Mouse (Mus musculus) neural tube, embryonic 11.5 days (tissue): ENCODE data around the gene Atf3. TPM values are rescaled to one million over a fixed set of nuclear protein-coding genes. Genes with fewer than 3 reads are reported as not detected.

Experiments
- polyA plus RNA-seq: library from polyadenylated mRNA; unstranded; fragments of >200 nt; fragmentation: Nextera tagmentation; extraction: Ambion mirVana; gene quantifications from 2 replicates; pipeline ENCODE4 v1.2.1, GENCODE M21; 2014

Atf3 gene
- polyA plus RNA-seq, 1 experiment from 2014 or later: 3.2 TPM

Other genes starting within 250 kb of the Atf3 start
- gene Vash2, start 238.7 kb downstream of the Atf3 start, polyA plus RNA-seq: 78.6 and 79.3 TPM in 2 replicates
- 10.7 and 11.2 TPM in 2 replicates for gene Flvcr1, start 191.9 kb downstream of the Atf3 start, polyA plus RNA-seq
- gene Spata45, start 181.4 kb downstream of the Atf3 start, polyA plus RNA-seq: not detected in 2 replicates
- gene Tatdn3, start 155.1 kb downstream of the Atf3 start, polyA plus RNA-seq: 9.4 and 13.3 TPM in 2 replicates
- gene Nsl1, start 155.0 kb downstream of the Atf3 start, polyA plus RNA-seq: 19.7 and 22.9 TPM in 2 replicates
- gene Batf3, start 120.2 kb downstream of the Atf3 start, polyA plus RNA-seq: 4.7 and 4.8 TPM in 2 replicates
- not detected in 2 replicates for gene Fam71a, start 53.2 kb downstream of the Atf3 start, polyA plus RNA-seq
- 72.4 and 77.5 TPM in 2 replicates for gene Nenf, start 100.2 kb upstream of the Atf3 start, polyA plus RNA-seq
- gene Tmem206, start 107.9 kb upstream of the Atf3 start, polyA plus RNA-seq: 32.3 and 38.5 TPM in 2 replicates
- gene Ppp2r5a, start 185.2 kb upstream of the Atf3 start, polyA plus RNA-seq: 18.1 and 22.6 TPM in 2 replicates